Mouse (Mus musculus) kidney, postnatal 0 days (tissue): ENCODE results near the gene Nup35. TPM values are rescaled to one million over a fixed set of nuclear protein-coding genes. Genes with fewer than 3 reads are reported as not detected.

Experiments
- ATAC-seq: fragments of 200-750 bp; cut with Nextera tagmentation; replicated peaks from 2 replicates; pipeline ENCODE4 v1.8.0; 2017; ENCODE audit warnings: low read depth, moderate number of reproducible peaks, moderate TSS enrichment, moderate library complexity; ENCODE audit not compliant: low FRiP score
- DNase-seq: peaks from one replicate; pipeline ENCODE4 v3.0.0-alpha.2; 2016; ENCODE audit warnings: low spot score
- H3K27ac ChIP-seq: fragments of 300-500 bp; sonication (generic); 2 replicates; pipeline ENCODE4 v1.5.1; 2014; ENCODE audit warnings: mild to moderate bottlenecking
- H3K27me3 ChIP-seq: fragments of 300-500 bp; sonication (generic); 2 replicates; pipeline ENCODE4 v1.6.1; 2014; ENCODE audit warnings: low read length, mixed read lengths; ENCODE audit not compliant: insufficient read depth
- H3K36me3 ChIP-seq: fragments of 300-500 bp; sonication (generic); 2 replicates; pipeline ENCODE4 v1.6.1; 2014; ENCODE audit warnings: low read length, mixed read lengths; ENCODE audit not compliant: insufficient read depth
- H3K4me1 ChIP-seq: fragments of 300-500 bp; sonication (generic); replicated peaks from 2 replicates; pipeline ENCODE4 v1.6.1; 2014; ENCODE audit warnings: antibody characterized with exemption, low read length, mixed read lengths; ENCODE audit not compliant: insufficient read depth
- H3K4me2 ChIP-seq: fragments of 300-500 bp; sonication (generic); 2 replicates; pipeline ENCODE4 v1.6.1; 2014; ENCODE audit warnings: mild to moderate bottlenecking, low read length, moderate library complexity, mixed read lengths
- H3K4me3 ChIP-seq: fragments of 300-500 bp; sonication (generic); replicated peaks from 2 replicates; pipeline ENCODE4 v1.5.1; 2014; ENCODE audit warnings: low read depth, low read length
- H3K9ac ChIP-seq: fragments of 300-500 bp; sonication (generic); 2 replicates; pipeline ENCODE4 v1.6.1; 2014; ENCODE audit warnings: low read depth, low read length
- H3K9me3 ChIP-seq: fragments of 300-500 bp; sonication (generic); replicated peaks from 2 replicates; pipeline ENCODE4 v1.6.1; 2016; ENCODE audit warnings: low read length, inconsistent platforms, mixed read lengths
- CTCF ChIP-seq: IDR thresholded peaks from 2 replicates; pipeline ENCODE4 v1.5.1; 2016; ENCODE audit warnings: antibody characterized with exemption, low read depth, mild to moderate bottlenecking, moderate library complexity
- WGBS: fragments of 180-500 bp; shearing (Covaris S2); extraction: QIAGEN DNeasy Blood & Tissue Kit; methylation state at CpG from one replicate; pipeline ENCODE4 v1.1.7; 2014; 5-methylcytosine and 5-hydroxymethylcytosine counted together
- polyA plus RNA-seq: library from polyadenylated mRNA; unstranded; fragments of >200 nt; fragmentation: Nextera tagmentation; extraction: Ambion mirVana; gene quantifications from 2 replicates; pipeline ENCODE4 v1.2.1, GENCODE M21; 2015

Gene Nup35
- polyA plus RNA-seq, 1 experiment from 2014 or later = 29.0 TPM

DNA sequence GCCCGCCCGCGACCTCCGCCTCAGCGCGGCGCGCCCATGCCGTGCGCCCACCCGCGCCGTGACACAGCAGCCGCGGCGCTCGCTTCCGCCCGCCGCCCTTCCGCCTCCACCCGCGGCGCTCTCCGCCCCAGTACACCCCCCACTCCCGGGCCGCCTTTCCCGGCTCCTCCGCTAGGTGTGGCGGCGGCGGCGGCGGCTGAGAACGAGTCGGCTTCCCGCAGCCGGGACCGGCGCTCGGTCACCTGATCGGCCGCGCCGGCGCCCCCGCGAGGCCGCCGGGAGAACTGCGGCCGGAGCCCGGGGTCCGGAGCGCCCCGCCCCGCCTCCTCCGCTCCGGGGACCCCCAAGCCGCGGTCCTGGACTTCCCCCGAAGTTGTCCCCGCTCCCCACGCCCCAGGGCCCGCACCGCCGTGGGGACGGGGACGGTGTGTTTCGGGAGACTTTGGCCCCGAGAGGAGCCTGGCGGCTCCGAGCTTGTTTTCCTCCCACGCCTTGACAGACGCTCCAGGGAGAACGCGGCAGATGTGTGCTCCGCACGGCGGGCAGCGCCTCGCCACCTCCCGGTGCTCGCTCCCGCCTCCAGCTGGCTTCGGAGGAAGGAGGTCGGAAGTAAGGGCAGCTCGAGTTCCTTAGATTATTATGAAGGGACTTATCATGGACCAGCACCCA, 35.9 kb upstream of the Nup35 start, which contains the start of gene Nckap1:
Gene Nckap1, minus strand, starts transcription at position 338 of the 669 bp plus-strand sequence.
- Histone ChIP-seq H3K4me3 (peak within 1 kb of the TSS; percentile 97), H3K4me1 (peaks cover 11% of the 10 kb centered on the region), H3K36me3 (no peaks in the 10 kb centered on the region), H3K27me3 (no peaks in the 10 kb centered on the region), H3K27ac (peak within 1 kb of the TSS; percentile 99), H3K9me3 (no peaks in the 10 kb centered on the region), H3K9ac (peak within 1 kb of the TSS; percentile 99), H3K4me2 (peak within 1 kb of the TSS; percentile 62)
- ATAC-seq = peak; percentile 96
- peak; percentile 89 for DNase-seq
- WGBS = 0% methylated on average over 56 of the region's 88 CpGs
- peak; percentile 53 for TF ChIP-seq CTCF

DNA sequence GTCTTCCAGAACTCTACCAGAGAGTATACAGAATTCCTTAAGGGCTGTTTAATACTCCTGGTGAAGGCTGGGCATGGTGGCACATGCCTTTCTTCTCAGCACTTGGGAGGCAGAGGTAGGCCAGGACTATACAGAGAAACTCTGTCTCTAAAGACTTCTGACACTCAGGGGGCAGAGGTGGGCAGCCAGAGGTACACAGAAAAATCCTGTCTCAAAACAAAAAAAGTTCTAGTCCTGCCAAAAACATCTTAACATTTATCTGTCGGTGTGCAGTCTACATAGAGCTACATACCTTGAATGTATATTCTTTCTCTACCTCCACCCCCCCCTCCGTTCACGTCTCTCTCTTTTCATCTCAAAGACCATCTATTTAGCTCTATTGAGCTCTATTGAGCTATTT, 34.7 kb upstream of the Nup35 start:
- no peak for TF ChIP-seq CTCF
- Histone ChIP-seq H3K27ac (no peak overlapping the region), H3K9ac (no peak overlapping the region), H3K27me3 (no peaks in the 10 kb centered on the region), H3K4me1 (peaks cover 11% of the 10 kb centered on the region), H3K4me2 (no peak overlapping the region), H3K4me3 (no peak overlapping the region), H3K36me3 (no peaks in the 10 kb centered on the region), H3K9me3 (no peaks in the 10 kb centered on the region)
- ATAC-seq = no peak
- DNase-seq = no peak
- WGBS = 91% methylated on average over 3 of the region's 3 CpGs

DNA sequence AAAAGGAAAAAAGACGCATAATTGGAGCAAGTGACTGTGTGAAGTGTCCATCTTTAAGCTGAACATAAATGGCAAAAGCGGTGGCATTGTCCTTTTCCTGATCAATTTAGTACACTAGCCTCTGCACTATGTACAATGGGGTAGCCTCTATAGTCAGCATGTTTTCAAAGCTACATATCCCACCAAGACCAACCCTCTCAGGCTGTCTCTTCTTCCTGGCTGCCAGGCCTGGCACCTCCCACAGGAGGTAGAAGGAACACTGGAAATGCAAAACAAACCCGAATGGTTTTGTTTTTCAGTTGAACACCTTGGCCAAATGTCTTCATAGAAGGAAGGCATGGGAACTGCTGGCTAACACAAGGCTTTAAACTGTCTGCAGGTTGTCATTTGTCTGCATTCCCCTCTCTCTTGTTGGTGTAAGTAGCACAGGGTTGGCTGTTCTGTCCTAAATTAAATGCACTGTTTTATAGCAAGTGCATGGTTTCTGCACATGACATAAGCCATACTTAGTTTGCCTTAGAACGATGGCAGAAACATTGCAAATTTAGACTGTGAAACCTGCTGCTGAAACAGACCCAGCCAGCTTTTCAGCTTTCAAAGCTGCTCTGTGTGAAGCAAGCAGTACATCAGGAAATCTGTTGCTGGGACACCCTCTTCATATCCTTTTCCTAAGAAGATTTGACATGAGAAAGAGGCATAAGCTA, 22.7 kb upstream of the Nup35 start:
- DNase-seq = no peak
- H3K27ac ChIP-seq = no peak overlapping the region
- no peaks in the 10 kb centered on the region for H3K4me1 ChIP-seq
- no peaks in the 10 kb centered on the region for H3K36me3 ChIP-seq
- no peak overlapping the region for H3K9ac ChIP-seq
- no peak overlapping the region for H3K4me2 ChIP-seq
- ATAC-seq = no peak
- no peaks in the 10 kb centered on the region for H3K9me3 ChIP-seq
- H3K4me3 ChIP-seq = no peak overlapping the region
- no peak for TF ChIP-seq CTCF
- 79% methylated on average over 4 of the region's 4 CpGs for WGBS
- no peaks in the 10 kb centered on the region for H3K27me3 ChIP-seq

DNA sequence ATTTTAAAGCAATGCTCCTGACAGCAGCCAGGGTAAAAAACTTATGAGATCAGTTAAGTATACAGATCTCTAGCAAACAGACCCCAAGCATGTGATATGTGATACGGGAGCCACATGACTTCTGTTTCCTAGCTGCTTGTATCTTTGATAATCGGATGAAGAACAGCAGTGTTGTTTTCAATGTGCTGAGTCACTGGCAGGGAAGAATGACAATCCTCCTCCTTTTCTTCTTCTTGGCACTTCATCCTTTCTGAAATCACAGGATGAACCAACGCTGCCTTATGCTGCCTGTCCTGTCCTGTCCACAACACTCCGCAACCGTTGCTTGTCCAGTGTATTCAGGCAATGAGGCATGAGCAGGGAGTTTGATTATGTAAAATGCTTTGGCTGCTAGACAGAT, 20.1 kb upstream of the Nup35 start:
- DNase-seq (no peak), ATAC-seq (no peak)
- H3K4me1 ChIP-seq = no peaks in the 10 kb centered on the region
- H3K36me3 ChIP-seq = no peaks in the 10 kb centered on the region
- no peak overlapping the region for H3K4me3 ChIP-seq
- no peak overlapping the region for H3K27ac ChIP-seq
- no peaks in the 10 kb centered on the region for H3K9me3 ChIP-seq
- no peak overlapping the region for H3K9ac ChIP-seq
- no peaks in the 10 kb centered on the region for H3K27me3 ChIP-seq
- no peak for TF ChIP-seq CTCF
- H3K4me2 ChIP-seq = no peak overlapping the region
- whole genome bisulfite sequencing = 73% methylated on average over 5 of the region's 5 CpGs

DNA sequence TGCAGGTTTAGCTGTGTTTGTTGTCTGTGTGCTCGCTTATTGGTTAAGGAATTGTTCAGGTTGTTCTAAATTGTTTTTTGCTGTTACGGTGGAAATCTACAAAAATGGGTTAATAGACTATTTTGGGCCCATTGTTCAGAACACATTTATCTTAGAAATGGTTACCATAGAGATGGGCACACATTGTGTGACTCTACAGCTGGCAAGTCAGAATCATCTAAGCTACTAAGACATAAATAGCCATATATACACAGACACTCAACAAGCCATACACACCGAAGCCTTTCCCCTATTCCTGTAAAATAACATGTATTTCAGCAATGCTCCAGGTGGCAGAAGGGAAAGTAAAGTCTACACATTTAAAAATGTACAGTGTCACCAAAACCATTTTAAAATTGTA, 17.2 kb upstream of the Nup35 start:
- WGBS = 86% methylated on average over 3 of the region's 3 CpGs
- no peak overlapping the region for H3K4me3 ChIP-seq

GRCm38 (mm10) chr2:80600611-80601010, 16.4 kb upstream of the Nup35 start:
- Histone ChIP-seq H3K4me2 (no peak overlapping the region), H3K9ac (no peak overlapping the region), H3K27me3 (no peaks in the 10 kb centered on the region), H3K4me3 (no peak overlapping the region), H3K27ac (no peak overlapping the region), H3K36me3 (no peaks in the 10 kb centered on the region), H3K4me1 (no peaks in the 10 kb centered on the region), H3K9me3 (no peaks in the 10 kb centered on the region)
- DNase-seq = no peak
- TF ChIP-seq CTCF = no peak
- 0 out of 2 replicates have a peak, but pooled peaks have one; percentile 21 for ATAC-seq

More for the DNA sequence above, 17.2 kb upstream of the Nup35 start:
- Histone ChIP-seq H3K4me1 (no peaks in the 10 kb centered on the region), H3K9ac (no peak overlapping the region), H3K27ac (no peak overlapping the region), H3K36me3 (no peaks in the 10 kb centered on the region), H3K9me3 (no peaks in the 10 kb centered on the region), H3K4me2 (no peak overlapping the region), H3K27me3 (no peaks in the 10 kb centered on the region)
- DNase-seq = no peak
- TF ChIP-seq CTCF = no peak
- ATAC-seq = no peak
